Mouse (Mus musculus) urinary bladder, postnatal 10 days (tissue): ENCODE results near the gene Topors.

Experiments used
- DNase-seq: peaks from one replicate; pipeline ENCODE4 v3.0.0; 2022; ENCODE audit warnings: low spot score

Topors gene

GRCm38 (mm10) chr4:40250984-40251383 lies 18.7 kb downstream of the Topors start:
- no peak for DNase-seq

- no peak for DNase-seq
Measured at GRCm38 (mm10) chr4:40244035-40244434, 25.6 kb downstream of the Topors start.

GRCm38 (mm10) chr4:40243006-40243405 lies 26.6 kb downstream of the Topors start:
- no peak for DNase-seq

- no peak for DNase-seq
Measured at GRCm38 (mm10) chr4:40241928-40242327, 27.7 kb downstream of the Topors start.

GRCm38 (mm10) chr4:40240272-40240744 lies 29.3 kb downstream of the Topors start:
- no peak for DNase-seq

- no peak for DNase-seq
Measured at GRCm38 (mm10) chr4:40239409-40240271, 30.0 kb downstream of the Topors start, which contains the start of gene Ddx58. Gene Ddx58 (minus strand): TSS chr4:40239828.

- DNase-seq: no peak
Measured at GRCm38 (mm10) chr4:40238483-40239408, 30.9 kb downstream of the Topors start.

- DNase-seq: no peak
Measured at GRCm38 (mm10) chr4:40236829-40237228, 32.8 kb downstream of the Topors start.

GRCm38 (mm10) chr4:40234256-40234655 lies 35.4 kb downstream of the Topors start:
- DNase-seq: no peak

GRCm38 (mm10) chr4:40233062-40233664 lies 36.5 kb downstream of the Topors start:
- no peak for DNase-seq

GRCm38 (mm10) chr4:40229723-40230122 lies 39.9 kb downstream of the Topors start:
- no peak for DNase-seq

GRCm38 (mm10) chr4:40227886-40228285 lies 41.8 kb downstream of the Topors start:
- DNase-seq: no peak

GRCm38 (mm10) chr4:40227131-40227530 lies 42.5 kb downstream of the Topors start:
- DNase-seq: no peak

GRCm38 (mm10) chr4:40226095-40226494 lies 43.6 kb downstream of the Topors start:
- DNase-seq: no peak

- DNase-seq: no peak
Measured at GRCm38 (mm10) chr4:40221876-40222585, 47.6 kb downstream of the Topors start.

GRCm38 (mm10) chr4:40221004-40221760 lies 48.5 kb downstream of the Topors start:
- no peak for DNase-seq

GRCm38 (mm10) chr4:40220437-40220836 lies 49.2 kb downstream of the Topors start:
- DNase-seq: no peak

GRCm38 (mm10) chr4:40218382-40218781 lies 51.3 kb downstream of the Topors start:
- DNase-seq: no peak

GRCm38 (mm10) chr4:40217910-40218309 lies 51.7 kb downstream of the Topors start:
- DNase-seq: no peak

- no peak for DNase-seq
Measured at GRCm38 (mm10) chr4:40212177-40212576, 57.5 kb downstream of the Topors start.
